Mouse (Mus musculus) CH12.LX (cell line): ENCODE measurements around the gene Lmx1a.

Experiments used
- E2F4 ChIP-seq: IDR thresholded peaks from 2 replicates; pipeline ENCODE4 v1.6.1; 2011; ENCODE audit warnings: low read depth, low read length, improper control_type of control experiment; ENCODE audit not compliant: insufficient replicate concordance
- NELFE ChIP-seq: IDR thresholded peaks from 2 replicates; pipeline ENCODE4 v1.6.1; 2011; ENCODE audit warnings: low read depth, low read length, improper control_type of control experiment

- TF ChIP-seq NELFE (no peak), E2F4 (no peak)
Observed at GRCm38 (mm10) chr1:167715730-167716341, 26.8 kb downstream of the Lmx1a start.
